Mouse (Mus musculus) T-helper 1 cell (primary cell): ENCODE measurements around the gene Farsa.

Source experiments
- in situ Hi-C: fragments of 300-600 bp; cut with MboI, MseI; formaldehyde crosslinking; loops from one replicate; pipeline ENCODE4 v1.15.1; 2025; ENCODE audit warnings: high pct_unique_total_duplicates

Gene Farsa

DNA sequence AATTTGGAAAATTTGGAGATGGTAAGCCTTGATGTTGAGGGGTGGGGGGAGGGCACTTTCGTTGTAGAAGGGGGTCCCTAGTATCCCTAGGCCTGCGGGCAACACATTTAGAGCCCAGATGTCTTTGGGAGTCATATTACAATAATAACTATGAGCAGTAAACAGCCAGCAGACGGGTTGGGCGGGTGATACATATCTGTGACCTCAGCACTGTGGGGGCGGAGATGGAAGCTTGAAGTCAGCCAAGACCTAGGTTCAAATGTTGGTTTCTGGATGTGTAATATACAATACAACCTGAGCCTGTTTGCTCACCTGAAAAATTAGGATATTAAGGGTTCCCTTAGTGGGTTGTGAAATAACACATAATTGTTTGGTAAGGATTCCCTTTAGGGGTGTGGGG is 53.2 kb downstream of the Farsa start:
- in situ Hi-C loops, result loop anchor here (5.0 kb wide), 1 partner anchor 38 kb away; the partner anchor contains the start of gene Syce2

DNA sequence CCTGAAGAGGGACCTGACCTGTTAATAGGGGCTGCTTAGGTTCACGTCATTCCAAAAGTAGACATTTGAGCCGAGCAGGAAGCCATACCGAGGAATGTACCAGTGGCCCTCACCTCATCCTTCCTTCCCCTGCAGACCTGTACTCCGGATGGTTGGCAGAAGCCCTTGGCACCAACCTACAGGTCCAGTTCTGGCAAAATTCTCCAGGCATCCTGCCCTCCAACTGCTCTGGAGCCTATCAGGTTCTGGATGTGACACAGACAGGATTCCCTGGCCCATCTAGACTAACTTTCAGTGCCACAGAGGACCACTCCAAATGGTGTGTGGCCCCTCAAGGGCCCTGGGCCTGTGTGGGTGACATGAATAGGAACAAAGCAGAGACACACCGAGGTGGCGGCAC is 53.8 kb downstream of the Farsa start:
- in situ Hi-C loops, result no loop called here

DNA sequence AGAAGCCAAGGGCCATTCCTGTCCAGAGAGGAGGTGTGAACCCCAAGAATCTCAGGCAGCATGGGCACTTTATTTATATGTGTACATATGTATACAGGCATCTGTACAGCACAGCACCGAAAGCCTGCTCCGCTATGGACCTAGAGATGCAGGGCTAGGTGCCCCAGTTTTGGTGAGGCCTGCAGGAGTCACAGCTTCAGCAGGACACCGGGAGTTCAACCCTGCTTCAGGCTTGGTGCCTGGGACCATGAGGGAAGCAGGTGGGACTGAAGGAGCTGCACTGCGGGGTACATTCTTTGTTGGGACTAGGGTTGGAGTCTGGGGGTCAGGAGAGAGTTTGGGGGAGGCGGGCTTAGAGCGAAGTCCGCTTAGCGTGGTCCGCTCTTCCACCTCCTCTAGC is 55.1 kb downstream of the Farsa start:
- in situ Hi-C loops, result no loop called here

DNA sequence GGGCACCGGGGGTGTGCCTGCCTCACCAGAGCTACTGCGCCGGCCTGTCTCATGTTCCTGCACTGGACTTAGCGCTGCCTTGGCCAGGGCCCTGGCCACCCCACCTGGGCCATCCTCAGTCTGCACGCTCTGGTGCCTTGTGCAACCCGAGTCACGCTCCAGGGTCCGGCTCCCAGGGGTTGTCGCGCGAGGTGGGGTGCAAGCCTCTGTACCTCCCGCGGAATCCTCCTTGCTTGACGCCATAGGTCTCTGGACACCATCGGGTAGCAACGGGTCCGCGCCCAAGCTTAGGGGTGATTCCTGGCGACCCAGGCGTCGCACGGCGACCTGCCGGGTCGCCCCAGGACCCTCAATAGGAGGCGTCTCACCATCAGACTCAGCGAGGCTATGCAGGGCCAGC is 55.6 kb downstream of the Farsa start:
- in situ Hi-C loops, result no loop called here

DNA sequence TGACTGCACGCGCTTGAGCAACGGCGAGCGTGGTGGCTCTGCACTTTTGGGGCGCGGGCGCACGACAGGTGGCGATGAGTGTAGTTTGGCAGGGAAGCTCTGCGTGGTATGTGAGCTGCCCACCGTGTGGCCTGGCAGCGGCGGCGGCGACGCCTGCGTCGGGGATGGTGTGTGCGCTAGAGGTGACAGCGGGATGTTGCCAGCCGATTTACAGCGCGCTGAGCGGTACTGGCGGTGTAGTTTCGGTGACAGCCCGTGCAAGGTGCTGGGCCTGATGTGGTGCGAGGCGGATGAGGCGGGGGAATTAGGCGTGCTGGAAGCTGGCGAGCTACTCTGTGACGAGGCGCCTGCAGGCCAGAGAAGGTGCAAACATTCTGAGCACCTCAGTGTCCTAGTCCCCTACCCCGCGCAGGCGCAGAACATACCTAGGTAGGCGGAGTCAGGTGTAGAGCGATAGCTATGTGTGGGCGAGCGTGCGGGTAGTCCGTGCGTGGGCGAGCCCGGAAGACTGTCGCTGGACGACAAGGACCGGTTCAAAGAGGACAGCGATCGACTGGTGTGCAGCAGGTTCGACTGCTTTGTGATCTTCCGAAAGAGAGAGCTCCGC is 56.2 kb downstream of the Farsa start:
- in situ Hi-C loops, result no loop called here

DNA sequence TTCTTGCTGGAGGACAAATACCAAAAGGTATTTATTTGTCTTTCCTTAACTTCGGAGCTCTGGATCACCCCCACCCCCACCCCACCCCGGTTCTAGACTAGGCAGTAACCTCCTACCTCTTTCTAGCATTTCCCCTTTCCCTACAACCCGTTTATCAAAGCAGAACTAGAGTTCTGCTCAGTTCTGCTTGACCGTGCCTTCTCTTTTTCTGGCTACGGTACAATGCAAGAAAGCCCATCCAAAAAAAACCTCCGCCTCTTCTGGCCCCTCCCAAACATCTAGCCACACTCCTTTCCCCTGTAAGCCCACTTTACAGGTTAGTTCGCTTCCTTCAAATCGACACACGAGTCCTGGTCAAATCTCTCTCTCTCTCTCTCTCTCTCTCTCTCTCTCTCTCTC is 56.7 kb downstream of the Farsa start:
- in situ Hi-C loops, result no loop called here

DNA sequence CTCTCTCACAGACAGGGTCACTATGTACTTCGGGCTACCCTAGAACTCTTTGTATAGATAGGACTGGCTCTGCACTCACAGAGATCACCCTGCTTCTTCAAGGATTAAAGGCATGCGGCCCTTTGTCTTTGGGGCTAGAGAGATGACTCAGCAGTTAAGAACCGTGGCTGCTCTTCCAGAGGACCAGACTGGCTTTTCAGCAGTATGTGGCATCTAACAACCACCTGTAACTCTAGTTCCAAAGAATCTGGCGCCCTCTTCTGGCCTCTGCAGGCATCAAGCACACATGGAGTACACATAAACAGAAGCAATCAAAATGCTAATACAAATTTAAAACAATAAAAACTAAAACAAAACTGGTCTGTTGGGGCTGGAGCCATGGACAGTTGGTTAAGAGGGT is 57.2 kb downstream of the Farsa start:
- in situ Hi-C loops, result no loop called here

DNA sequence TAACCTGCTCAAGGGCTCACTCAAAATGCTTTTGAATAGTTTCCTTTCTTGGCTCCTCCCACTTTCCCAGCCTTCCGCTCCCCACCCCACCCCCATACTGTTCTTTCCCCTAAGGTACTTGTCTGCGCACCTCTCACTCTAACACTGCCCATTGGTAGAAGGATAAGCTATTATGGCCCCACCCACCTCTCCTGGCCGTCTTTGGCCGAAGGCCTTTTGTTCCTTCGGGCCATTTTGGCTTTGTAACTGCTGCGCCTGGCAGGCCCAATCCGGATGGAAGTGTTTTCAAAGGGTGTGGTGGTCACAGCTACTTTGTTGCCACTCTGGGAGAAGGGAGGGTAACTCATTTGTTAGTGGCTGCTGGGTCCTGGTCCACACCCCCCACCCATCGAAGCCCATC is 58.5 kb downstream of the Farsa start:
- in situ Hi-C loops, result no loop called here

DNA sequence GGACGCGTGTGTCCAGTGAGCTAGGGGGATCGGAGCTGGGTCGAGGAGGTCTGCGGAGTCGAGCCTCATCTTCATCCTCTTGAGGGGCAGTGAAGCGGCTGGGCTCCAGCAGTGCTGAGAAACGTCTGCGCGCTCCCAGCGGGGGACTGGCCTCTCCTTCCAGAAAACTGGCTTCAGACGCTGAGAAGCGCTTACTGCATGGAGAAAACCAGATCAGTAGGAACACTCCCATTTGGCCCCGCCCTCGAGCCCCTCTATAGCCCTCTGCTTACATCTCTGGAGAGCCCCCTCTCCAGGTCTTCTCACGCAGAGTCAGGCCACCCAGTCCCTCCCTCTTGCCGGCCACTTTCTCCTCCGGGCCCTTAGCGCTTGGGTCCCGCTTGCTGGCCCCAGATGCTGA is 61.0 kb downstream of the Farsa start:
- in situ Hi-C loops, result no loop called here

DNA sequence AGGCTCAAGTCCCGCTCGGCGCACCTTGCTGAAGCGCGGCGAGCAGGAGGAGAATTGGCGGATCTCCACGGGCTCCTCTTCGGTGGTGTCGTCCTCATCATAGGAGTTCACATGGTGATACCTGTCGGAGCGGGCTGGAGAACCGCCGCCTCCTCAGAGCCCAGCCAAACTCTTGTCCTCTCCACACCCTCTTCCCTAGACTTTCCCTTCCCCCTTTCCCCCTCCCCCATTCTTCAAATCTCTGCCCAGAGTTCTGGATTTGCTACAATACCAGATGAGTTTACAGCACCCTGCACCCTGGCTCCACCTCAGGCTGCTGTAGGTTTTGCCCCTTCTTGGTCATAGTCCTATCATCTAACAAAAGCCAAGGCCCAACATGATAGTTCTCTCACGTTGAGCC is 61.9 kb downstream of the Farsa start:
- in situ Hi-C loops, result no loop called here
